Mouse (Mus musculus): ENCODE data around the gene Wdfy4.

GRCm38 (mm10) chr14:33202885-33203284 lies 17.6 kb upstream of the Wdfy4 start:
- TF ChIP-seq CTCF (IDR thresholded peaks at IDR 0.05; ENCODE audit: low read depth, low read length) (no peak), TAL1 (conservative IDR thresholded peaks at IDR 0.05; ENCODE audit: low read depth, low read length) (no peak), POLR2AphosphoS5 (IDR thresholded peaks at IDR 0.05; ENCODE audit: insufficient replicate concordance, low read depth, low read length) (no peak)

Data from G1E (cell line).